Mouse (Mus musculus): ENCODE results near the gene Btbd35f7. TPM values are rescaled to one million over a fixed set of nuclear protein-coding genes. Genes with fewer than 3 reads are reported as not detected.
"Not testable (repeated sequence)": the region's sequence is repeated elsewhere in the genome, so short reads cannot be mapped to it uniquely, and the experiment has no call there.

Gene Btbd35f7
- polyA plus RNA-seq (2014; fragmentation: Nextera tagmentation; extraction: Ambion mirVana), result not detected in 2 replicates

GRCm38 (mm10) chrX:5668767-5669166, at the start of gene Btbd35f7:
Gene Btbd35f7, plus strand, starts transcription at chrX:5669067.
- WGBS, result no CpG with 5 or more reads among the region's 2 CpGs
- H3K9me3 ChIP-seq (ENCODE audit: control insufficient read depth, low read length); H3K9ac ChIP-seq (ENCODE audit: low read depth, low read length); H3K4me1 ChIP-seq (ENCODE audit: control insufficient read depth, insufficient read depth, low read length); H3K27me3 ChIP-seq (ENCODE audit: control insufficient read depth, insufficient read depth, low read length); H3K4me2 ChIP-seq (replicated peaks; ENCODE audit: low read depth, low read length); H3K27ac ChIP-seq (ENCODE audit: low read depth, low read length); ATAC-seq (ENCODE audit: low FRiP score, low TSS enrichment); H3K4me3 ChIP-seq (ENCODE audit: low read length); H3K36me3 ChIP-seq (ENCODE audit: control insufficient read depth, insufficient read depth, low read length): not testable (repeated sequence)

Other genes starting within 250 kb of the Btbd35f7 start
- not detected in 2 replicates for gene Mycs, start 199.8 kb upstream of the Btbd35f7 start, polyA plus RNA-seq (2014; fragmentation: Nextera tagmentation; extraction: Ambion mirVana)